Mouse (Mus musculus) brown adipose tissue, adult 24 weeks (tissue): ENCODE results near the gene Smc3. TPM values are rescaled to one million over a fixed set of nuclear protein-coding genes. Genes with fewer than 3 reads are reported as not detected.
"Not testable (repeated sequence)": the region's sequence is repeated elsewhere in the genome, so short reads cannot be mapped to it uniquely, and the experiment has no call there.

ENCODE experiments used
- H3K27ac ChIP-seq: fragments of 200-500 bp; replicated peaks from 2 replicates; pipeline ENCODE4 v1.5.1; 2012; ENCODE audit warnings: low read depth, mild to moderate bottlenecking, low read length
- H3K4me1 ChIP-seq: fragments of 200-500 bp; 2 replicates; pipeline ENCODE4 v1.6.1; 2012; ENCODE audit warnings: low read length, mixed read lengths; ENCODE audit not compliant: control insufficient read depth, insufficient read depth, insufficient read length
- H3K4me3 ChIP-seq: fragments of 200-500 bp; 2 replicates; pipeline ENCODE4 v1.5.1; 2012; ENCODE audit warnings: low read depth, mild to moderate bottlenecking, low read length, moderate library complexity; ENCODE audit not compliant: insufficient read depth
- polyA plus RNA-seq: library from polyadenylated mRNA; stranded (reverse); fragments of >200 nt; gene quantifications from 2 replicates; pipeline ENCODE4 v1.2.4, GENCODE M21; 2012; ENCODE audit not compliant: missing spikeins, insufficient read depth, insufficient read length

The Smc3 gene
- polyA plus RNA-seq, 1 experiment: 15.1 TPM

DNA sequence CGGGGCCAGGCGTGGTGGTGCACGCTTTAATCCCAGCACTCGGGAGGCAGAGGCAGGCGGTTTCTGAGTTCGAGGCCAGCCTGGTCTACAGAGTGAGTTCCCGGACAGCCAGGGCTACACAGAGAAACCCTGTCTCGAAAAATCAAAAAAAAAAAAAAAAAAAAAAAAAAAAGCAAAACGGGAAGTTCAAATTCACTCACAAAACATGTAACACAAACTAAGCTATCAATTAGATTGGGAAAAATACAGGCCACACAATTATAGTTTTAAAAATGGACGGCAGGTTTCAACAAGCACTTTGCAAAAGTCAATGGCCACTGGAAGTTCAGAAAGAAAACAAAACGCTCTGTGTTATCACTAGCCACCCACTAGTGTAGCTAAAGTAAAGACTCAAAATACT is 56.2 kb downstream of the Smc3 start:
- H3K4me3 ChIP-seq, H3K27ac ChIP-seq, H3K4me1 ChIP-seq: not testable (repeated sequence)

DNA sequence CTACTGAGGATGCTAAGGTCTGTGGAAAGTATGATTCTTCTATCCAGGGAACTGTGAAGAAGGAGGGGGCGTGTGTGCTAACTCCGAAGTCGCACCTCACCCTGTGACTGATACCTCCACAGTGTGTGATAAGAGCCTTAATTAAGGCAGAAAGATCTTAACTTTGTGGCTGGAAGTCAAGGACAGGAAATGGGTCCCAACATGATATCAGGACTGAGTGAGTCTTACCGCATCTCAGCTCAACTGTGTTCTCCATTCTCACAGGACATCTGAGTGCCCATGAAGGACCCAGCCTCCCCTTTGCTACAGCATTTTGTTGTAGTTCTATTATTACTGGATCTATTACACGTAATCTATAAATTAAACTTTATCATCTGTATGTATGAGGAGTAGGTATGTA is 57.2 kb downstream of the Smc3 start:
- Histone ChIP-seq H3K4me1 (no peaks in the 10 kb centered on the region), H3K27ac (no peak overlapping the region), H3K4me3 (no peak overlapping the region)

DNA sequence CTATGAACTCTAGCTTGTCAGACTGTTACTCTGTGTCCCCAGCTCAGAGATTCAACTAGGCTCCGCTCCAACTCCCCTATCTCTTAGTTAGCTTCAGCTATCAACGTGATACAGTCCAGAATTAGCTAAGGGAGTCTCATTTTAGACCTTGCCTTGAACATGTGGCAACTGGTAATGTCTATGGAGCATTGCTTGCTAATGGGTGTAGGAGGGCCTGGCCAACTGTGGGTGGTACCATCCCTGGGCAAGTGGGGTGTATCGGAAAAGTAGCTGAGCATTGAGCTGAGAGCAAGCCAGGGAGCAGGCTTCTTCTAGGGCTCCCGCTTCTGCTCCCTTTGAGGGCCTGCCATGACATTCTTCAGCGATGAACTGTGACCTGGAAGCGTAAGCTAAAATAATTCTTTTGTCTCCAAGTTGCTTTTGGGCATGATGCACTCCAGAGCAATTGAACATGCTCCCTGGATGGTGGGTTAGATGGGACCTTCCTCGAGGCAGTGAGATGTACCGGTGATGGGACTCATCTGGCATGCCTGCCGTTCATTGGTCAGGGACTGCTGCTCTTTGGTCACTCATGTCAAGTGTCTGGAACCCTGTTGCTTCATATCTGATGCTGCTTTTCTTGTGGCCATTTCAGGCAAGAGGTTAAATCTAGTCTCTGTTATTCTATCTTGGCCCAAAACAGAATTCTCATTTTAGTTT is 60.7 kb downstream of the Smc3 start:
- no peak overlapping the region for H3K4me3 ChIP-seq
- H3K27ac ChIP-seq: no peak overlapping the region
- no peaks in the 10 kb centered on the region for H3K4me1 ChIP-seq

DNA sequence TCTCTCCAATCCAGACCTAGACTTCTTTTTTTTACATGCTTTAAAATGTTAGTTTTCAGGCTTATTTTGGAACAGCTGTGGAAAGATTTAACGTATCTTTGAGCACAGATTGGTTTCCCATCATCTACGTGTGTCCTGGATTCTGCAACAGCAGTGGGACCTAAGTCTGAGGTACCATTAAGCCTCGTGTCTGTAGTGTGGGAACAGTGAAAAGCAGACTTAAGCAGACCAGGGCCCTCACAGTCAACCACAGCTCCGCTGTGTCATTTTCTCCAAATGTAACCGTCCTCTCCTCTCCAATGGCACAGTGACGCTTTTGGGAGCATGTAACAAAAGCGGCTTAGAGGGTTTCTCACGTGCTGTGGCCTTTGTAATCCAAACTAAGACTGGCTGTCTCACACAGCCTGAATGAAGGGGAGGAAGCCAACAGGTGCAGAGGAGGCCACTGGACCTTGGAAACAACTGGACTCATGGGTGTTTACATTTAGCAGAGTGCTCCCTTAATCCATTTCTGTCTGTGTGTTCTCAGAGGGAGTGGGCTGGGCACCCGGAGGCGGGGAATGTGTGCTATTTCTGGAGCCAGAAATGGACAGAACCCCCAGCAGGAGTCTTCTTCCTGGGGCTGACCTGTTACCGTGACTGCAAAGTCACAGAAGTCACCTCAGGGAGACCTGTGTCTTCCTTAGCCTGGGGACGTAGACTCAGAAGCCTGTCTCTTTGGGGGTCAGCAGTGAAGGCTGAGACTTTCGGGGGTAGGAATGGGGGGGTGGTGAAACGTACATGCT is 61.9 kb downstream of the Smc3 start:
- Histone ChIP-seq H3K4me3 (no peak overlapping the region), H3K27ac (no peak overlapping the region), H3K4me1 (no peaks in the 10 kb centered on the region)

DNA sequence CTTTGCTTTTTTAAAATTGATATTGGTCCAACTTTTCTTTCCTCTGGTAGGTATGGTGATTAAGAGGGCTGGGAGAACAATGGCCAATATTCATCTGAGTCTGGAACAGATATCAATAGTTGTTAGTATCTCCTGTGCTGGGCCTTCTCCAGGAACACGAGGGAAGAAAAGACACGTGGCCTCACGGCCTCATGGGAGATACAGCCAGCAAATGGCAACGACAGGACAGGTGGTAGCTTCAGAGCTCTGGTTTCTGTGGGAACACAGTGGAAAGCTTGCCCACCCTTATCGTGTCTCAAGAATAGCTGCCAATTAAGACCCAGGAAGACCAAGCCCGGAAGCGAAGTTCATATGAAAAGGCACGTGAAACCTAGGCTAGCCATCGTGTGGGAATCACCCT is 64.6 kb downstream of the Smc3 start:
- Histone ChIP-seq H3K4me3 (no peak overlapping the region), H3K4me1 (no peaks in the 10 kb centered on the region)

DNA sequence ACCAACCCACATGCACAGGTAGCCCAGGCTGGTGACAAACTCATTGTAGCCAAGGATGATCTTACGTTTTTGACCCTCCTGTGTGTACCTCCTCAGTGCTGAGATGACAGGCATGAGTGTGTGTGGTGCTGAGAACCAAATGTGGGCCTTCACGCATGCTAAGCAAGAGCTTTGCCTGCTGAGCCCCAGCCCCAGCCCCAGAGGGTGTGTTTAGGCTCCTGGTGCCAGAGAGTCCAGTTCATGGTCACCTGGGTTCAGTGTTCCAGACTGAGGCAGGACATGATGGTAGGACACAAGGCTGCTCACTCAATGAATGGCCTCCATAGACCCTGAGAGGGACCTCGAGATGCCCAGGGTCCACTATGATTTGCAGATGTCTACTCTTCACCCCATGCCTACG is 65.2 kb downstream of the Smc3 start:
- Histone ChIP-seq H3K27ac (no peak overlapping the region), H3K4me3 (no peak overlapping the region), H3K4me1 (no peaks in the 10 kb centered on the region)

More for the DNA sequence above, 64.6 kb downstream of the Smc3 start:
- H3K27ac ChIP-seq: no peak overlapping the region

DNA sequence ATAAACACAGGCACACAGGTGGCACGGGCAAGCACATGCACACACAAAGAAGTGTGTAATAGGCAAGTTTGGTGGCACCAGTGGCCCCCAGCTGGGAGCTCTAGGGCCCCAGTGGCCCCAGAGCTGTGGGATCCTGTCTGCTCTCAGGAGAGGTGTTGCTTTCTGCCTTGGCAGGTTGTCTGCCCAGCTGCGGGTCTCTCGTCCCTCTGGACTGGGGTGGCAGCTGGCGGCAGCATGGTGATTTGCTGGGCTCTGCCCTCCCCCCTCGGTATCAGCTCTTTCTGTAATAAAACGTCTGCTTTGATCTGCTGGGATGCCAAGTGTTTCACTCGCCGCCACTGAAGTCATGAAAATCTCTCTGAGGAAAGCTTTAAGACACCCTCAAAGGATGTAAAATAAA is 66.5 kb downstream of the Smc3 start:
- H3K4me1 ChIP-seq: no peaks in the 10 kb centered on the region
- no peak overlapping the region for H3K4me3 ChIP-seq
- no peak overlapping the region for H3K27ac ChIP-seq

DNA sequence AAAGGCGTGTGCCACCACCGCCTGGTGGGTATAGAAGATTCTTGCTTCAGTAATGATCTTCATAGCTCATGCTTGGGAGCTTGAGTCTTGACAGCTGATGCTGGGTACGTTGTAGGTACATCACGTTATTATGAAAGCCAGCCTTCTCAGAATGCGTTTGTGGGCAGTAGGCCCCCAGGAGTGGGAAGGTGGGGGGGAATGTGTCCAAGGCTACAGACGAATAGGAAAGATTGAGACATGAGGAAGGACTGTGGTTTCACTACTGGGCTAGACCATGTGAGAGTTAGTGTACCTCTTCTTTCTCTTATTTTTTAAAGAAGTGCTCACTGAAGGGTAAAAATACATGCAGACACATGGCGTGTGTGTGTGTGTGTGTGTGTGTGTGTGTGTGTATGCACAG is 68.6 kb downstream of the Smc3 start:
- no peaks in the 10 kb centered on the region for H3K4me1 ChIP-seq
- no peak overlapping the region for H3K27ac ChIP-seq

DNA sequence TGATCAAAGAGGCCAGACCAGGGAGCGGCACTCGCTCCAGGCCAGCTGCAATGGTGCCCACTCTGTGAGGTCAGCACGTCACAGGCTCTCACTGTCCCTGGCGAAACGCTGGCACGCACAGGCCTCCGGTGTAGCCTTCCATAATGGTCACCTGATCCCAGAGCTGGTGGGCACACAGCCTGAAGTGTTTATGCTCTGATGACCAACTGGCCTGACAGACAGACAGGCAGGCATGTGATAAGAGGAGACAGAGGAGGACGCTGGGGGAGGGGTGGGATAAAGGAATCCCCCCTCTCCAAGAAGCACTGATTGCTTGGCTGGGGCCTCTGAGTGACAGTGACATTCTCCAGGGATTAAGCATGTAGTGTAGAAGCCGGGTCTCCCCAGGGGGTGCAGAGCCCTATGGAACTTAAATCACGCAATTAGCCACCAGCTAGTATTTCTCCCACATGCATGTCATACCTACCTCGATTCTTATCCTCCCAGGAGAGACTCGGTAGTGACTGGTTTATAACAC is 70.5 kb downstream of the Smc3 start:
- no peak overlapping the region for H3K4me3 ChIP-seq
- no peaks in the 10 kb centered on the region for H3K4me1 ChIP-seq
- no peak overlapping the region for H3K27ac ChIP-seq

More for the DNA sequence above, 68.6 kb downstream of the Smc3 start:
- H3K4me3 ChIP-seq: no peak overlapping the region

DNA sequence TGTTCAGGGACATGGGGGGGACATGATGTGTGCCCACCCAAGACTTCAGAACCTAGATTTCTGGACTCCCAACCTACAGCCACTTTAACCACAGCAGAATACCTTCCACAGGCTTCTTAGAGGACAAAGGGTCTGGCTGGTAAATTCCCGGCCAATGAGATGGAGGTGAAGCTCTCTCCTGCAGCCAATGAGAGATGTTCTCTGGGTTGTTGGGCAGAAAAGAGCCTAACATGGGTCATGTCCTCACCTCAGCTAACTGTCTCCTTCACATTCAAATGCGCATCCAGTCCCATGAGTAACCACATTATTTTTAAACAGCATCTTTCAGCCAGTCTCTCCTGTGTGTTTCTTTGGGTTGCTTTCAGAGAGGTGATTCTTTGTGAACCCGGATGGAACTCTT is 71.2 kb downstream of the Smc3 start:
- Histone ChIP-seq H3K4me1 (peaks cover 3% of the 10 kb centered on the region; the same call in 1 of the 2 replicates), H3K27ac (no peak overlapping the region), H3K4me3 (no peak overlapping the region)

DNA sequence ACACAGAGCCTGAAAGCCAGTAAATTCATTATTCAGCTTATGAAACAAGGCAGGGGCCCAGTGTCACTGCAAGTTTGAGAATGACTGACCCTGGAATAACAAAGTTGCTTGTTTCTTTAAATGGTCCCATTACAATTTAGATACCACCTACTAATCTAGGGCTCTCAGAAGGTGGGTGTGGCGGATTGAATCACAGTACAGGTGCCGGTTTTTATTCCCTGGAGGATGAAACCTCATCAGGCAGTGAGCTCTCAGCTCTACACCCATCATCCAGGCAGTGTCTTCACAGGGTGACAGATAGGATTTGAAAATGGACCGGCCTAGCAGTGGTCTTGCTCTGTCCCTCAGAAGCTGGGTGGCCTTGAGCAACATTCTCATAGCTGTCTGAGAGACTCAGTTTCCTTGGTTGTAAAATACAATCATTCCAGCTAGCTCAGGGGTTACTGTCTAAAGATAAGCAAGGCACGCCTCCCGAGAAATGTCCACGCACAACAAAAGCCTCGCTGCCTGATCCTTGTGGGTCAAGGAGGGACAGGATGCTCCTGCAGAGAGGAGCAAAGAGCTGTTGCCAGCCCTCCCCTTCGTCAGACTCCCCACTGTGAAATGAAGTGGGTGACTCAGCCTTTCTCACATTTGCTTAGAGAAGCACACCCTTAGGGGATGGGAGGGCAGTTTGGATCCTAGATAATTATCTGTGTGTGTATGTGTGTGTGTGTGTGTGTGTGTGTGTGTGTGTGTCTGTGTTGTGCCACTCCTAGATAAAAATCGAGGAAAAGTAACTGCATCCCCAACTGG is 74.1 kb downstream of the Smc3 start:
- H3K4me1 ChIP-seq: peaks cover 5% of the 10 kb centered on the region; the same call in 1 of the 2 replicates
- no peak overlapping the region for H3K4me3 ChIP-seq
- H3K27ac ChIP-seq: no peak overlapping the region

DNA sequence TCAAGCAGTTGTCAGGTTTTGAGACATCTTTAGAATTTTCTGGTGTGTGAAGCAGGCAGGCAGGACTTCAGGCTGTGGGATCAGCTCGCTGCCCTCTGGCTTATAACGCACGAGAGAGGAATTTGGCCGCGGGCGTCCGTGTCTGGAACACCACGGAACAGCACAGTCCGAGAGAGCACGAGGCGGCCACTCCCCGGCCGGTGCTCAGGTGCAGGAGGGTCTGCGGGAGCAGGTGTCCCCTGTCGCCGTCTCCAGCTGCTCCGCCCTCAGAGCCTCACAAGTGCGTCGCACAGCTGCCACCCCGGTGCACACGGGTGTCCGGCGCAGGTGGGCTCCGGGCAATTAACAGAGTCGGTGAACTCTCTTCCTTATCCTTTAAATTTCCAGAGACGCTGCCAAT is 76.0 kb downstream of the Smc3 start:
- peaks cover 5% of the 10 kb centered on the region; the same call in 1 of the 2 replicates for H3K4me1 ChIP-seq
- no peak overlapping the region for H3K27ac ChIP-seq
- H3K4me3 ChIP-seq: peak overlapping the region; percentile 51

DNA sequence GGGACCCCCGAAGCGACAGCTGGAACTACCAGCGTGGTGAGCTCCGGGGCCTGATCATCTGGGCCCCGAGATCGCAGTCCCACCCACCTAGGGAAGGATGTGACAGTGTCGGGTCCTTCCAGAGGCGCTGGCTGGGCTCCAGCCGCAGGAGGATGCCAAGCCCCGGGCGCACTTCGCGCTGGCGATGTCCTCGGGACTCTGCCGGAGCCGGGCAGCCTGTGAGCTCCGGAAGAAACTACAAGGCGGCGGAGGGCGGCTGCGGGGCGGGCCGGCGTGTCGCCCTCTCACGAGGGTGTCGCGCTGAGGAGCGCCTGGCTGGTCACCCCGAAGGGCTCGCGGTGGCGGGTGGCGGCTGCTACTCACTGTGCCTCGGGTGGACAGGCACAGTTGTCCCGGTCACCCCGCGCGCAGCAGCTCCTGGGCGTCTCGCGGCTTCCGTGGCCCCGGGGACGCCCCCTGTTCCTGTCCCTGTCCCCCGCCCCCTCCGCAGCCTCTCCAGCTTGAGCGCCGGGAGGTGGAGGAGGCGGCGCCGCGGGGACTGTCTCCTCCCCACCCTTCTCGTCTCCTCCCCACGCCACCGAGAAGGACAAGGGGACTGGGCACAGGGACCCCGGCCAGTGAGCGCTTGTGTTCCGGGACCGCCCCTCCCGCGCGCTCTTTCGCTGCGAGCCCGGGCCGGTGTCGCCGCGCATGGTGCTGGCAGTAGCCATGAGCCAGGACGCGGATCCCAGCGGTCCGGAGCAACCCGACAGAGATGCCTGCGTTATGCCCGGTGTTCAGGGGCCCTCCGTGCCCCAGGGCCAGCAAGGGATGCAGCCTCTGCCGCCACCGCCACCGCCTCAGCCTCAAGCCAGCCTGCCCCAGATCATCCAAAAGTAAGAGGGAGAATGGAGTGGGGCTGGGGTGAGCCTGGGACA is 76.8 kb downstream of the Smc3 start, which contains the start of gene Rbm20:
Gene Rbm20, plus strand, starts transcription at position 589 of the 917 bp plus-strand sequence.
- peaks cover 5% of the 10 kb centered on the region; the same call in 1 of the 2 replicates for H3K4me1 ChIP-seq
- H3K27ac ChIP-seq: no peak within 1 kb of the TSS
- peak within 1 kb of the TSS; percentile 51 for H3K4me3 ChIP-seq

DNA sequence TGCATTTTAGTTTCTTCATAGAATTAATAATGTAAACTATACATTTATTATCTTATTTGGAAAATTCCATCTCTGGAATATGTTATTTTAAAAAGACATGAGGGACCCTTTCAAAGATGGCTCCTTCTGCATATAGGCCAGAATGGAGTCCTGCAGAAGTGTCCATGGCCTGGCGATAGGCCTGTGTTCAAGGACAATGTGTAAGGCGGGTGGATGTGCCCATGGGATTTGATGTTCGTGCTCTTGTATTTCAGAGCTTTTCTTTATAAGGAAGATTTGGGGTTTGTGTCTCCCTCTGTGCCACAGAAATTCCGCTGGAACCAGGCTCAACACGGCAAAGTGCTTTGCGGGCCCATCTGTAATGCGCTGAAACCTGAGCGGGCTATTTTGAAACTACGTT is 79.0 kb downstream of the Smc3 start:
- Histone ChIP-seq H3K4me3 (no peak overlapping the region), H3K4me1 (peaks cover 5% of the 10 kb centered on the region; the same call in 1 of the 2 replicates), H3K27ac (no peak overlapping the region)
